Mouse (Mus musculus): Measurements from ENCODE around the gene Serpinb6e.

- TF ChIP-seq CTCF (IDR thresholded peaks at IDR 0.05; ENCODE audit: extremely low read depth, insufficient read depth, insufficient read length, insufficient replicate concordance) (no peak), POLR2A (IDR thresholded peaks at IDR 0.05; ENCODE audit: low read depth, low read length) (no peak)
Observed at GRCm38 (mm10) chr13:33823421-33823820, 19.8 kb downstream of the Serpinb6e start.
